Mouse (Mus musculus) ES-Bruce4 (cell line): ENCODE measurements at regions not wholly inside any gene's neighbourhood (a gene's known extent, or its start where the extent isn't known, plus 50 kb on each side); places are given as distances from the start of the nearest gene placed in this dataset.
"Not testable (repeated sequence)": the region's sequence is repeated elsewhere in the genome, so short reads cannot be mapped to it uniquely, and the experiment has no call there.

Source experiments
- CTCF ChIP-seq: IDR thresholded peaks from one replicate; pipeline ENCODE4 v1.8.1; 2011; ENCODE audit warnings: low read depth, low read length
- POLR2A ChIP-seq: IDR thresholded peaks from one replicate; pipeline ENCODE4 v1.8.1; 2011; ENCODE audit warnings: low read length; ENCODE audit not compliant: insufficient read depth

DNA sequence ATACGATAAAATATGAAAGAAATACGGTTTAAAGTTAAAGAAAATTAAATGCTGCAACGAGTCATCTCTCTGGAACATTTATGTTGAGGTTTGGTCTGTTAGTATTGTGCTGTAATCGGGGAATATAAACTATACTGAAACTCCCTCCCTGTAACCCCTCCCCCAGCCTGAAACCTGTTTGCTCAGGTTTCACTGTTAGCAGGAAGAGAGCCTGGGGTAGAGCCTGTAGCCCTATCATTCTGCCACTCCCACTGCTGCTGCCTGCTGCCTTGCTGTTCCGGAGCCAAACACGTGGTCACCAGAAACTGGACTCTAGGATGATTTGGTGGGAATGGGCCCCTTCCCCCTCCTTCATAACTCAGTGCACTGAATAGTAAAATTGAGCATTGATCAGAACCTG, 127.3 kb upstream of the Tram1l1 start:
- not testable (repeated sequence) for TF ChIP-seq CTCF, POLR2A
